Mouse (Mus musculus) liver, adult 2 months (tissue): ENCODE data around the gene Lrch1.

Experiments used
- CTCF ChIP-seq: fragments of 200-500 bp; IDR thresholded peaks from 2 replicates; pipeline ENCODE4 v1.5.1; 2011; ENCODE audit warnings: low read depth, low read length, control low read depth
- POLR2A ChIP-seq: fragments of 200-500 bp; IDR thresholded peaks from 2 replicates; pipeline ENCODE4 v1.6.1; 2011; ENCODE audit warnings: low read length, control low read depth; ENCODE audit not compliant: insufficient read depth; ENCODE audit errors: extremely low read depth

- no peak for TF ChIP-seq CTCF
- no peak for TF ChIP-seq POLR2A
Observed at GRCm38 (mm10) chr14:74851866-74852265, 95.8 kb downstream of the Lrch1 start.
